Mouse (Mus musculus): ENCODE measurements at regions not wholly inside any gene's neighbourhood (a gene's known extent, or its start where the extent isn't known, plus 50 kb on each side); places are given as distances from the start of the nearest gene placed in this dataset.

- no peak for TF ChIP-seq CTCF (IDR thresholded peaks at IDR 0.05; ENCODE audit: control insufficient read depth, insufficient read depth, low read length)
- TF ChIP-seq POLR2A (IDR thresholded peaks at IDR 0.05; ENCODE audit: borderline replicate concordance, control insufficient read depth, low read depth, low read length) = no peak
Measured at GRCm38 (mm10) chr17:45169257-45169994, 264.1 kb downstream of the Cdc5l start.

All from bone marrow, adult 2 months (tissue).